Mouse (Mus musculus) heart, adult 2 months (tissue): Measurements from ENCODE around the gene Map3k7cl.

Source experiments
- CTCF ChIP-seq: fragments of 200-600 bp; IDR thresholded peaks from 2 replicates; pipeline ENCODE4 v1.8.1; 2022; ENCODE audit warnings: antibody characterized with exemption, mild to moderate bottlenecking, moderate library complexity
- EP300 ChIP-seq: fragments of 200-500 bp; IDR thresholded peaks from 2 replicates; pipeline ENCODE4 v1.6.1; 2011; ENCODE audit warnings: low read depth, low read length, control low read depth; ENCODE audit not compliant: insufficient read depth

GRCm38 (mm10) chr16:87634709-87635108, 81.6 kb downstream of the Map3k7cl start:
- TF ChIP-seq CTCF (no peak), EP300 (no peak)
